Mouse (Mus musculus): ENCODE data around the gene Prr22.

Gene Prr22

DNA sequence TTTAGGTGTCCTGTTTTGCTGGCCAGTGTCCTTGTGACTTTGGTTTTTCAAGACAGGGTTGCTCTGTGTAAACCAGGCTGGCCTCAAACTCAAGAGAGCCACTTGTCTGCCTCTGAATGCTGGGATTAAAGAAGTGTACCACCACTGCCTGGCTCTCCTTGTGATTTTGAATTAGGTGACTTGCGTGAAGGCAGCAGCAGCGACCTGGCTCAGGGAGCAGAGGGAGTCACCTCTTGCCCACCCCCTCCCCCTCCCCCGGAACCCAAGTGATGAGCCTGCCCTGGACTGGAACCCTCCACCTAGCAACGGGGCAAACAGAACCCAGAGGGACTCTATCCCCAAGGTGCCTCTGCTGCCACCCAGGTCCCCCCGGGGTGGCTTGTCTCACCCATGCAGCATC, at the start of gene Prr22:
Gene Prr22 (plus strand): TSS at position 301 of the 400 bp plus-strand sequence.
- DNase-seq (ENCODE audit: low read depth, low spot score), result no peak

DNA sequence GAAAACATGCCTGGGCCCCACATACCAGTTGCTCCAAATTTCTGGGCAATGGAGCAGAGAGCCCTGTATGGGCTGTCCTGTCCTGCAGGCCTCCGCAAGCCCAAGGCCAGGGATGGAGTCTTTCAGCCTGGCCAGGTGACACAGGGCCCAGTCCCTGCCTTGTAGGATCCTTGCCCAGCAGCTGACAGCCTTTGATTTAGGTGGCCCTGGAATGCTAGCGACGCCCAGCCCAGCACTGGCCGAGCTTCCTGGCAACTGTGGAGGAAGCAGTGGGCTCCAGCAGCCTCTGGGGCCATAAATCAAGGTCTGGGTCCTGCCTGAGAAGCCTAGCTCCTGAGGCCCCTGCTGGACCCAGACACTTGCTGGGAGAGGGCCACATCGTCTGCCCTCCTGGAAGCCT, 47.6 kb upstream of the Prr22 start:
- DNase-seq (ENCODE audit: low read depth, low spot score), result peak; percentile 55

DNA sequence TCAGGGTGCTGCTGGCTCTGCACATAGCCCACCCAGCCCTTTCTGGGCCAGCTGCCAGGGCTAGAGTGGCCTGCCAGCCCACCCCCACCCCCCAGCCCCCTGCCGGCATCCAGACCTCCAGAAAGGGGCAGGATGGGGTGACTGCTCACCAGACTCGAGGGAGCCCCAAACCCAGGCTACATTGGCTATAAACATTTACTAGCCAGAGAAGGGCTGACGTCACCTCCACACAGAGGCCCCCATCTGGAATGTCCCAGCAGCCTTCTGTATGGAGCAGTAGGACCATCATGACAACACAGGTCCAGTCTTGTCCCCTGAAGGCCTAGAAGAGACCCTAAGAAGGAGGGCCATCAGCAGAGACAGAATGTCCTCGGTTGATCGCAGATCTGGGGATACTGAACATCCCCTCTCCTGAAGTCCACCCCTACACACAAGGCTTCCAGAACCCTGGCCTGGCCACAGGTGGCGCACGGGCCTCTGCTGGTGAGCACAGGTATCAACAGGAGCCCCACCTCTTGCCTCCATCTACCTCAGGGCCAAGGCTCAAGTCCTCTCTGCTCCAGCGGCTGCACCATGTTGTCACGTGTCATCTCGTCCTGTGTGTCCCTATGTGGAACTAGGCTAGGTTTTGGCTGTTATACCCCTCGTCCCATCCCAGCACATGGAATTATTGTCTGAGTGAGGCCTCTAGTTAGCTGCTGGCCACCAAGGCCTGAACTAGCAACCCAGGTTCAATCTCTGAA, 46.5 kb upstream of the Prr22 start:
- no peak for DNase-seq (ENCODE audit: low read depth, low spot score)

DNA sequence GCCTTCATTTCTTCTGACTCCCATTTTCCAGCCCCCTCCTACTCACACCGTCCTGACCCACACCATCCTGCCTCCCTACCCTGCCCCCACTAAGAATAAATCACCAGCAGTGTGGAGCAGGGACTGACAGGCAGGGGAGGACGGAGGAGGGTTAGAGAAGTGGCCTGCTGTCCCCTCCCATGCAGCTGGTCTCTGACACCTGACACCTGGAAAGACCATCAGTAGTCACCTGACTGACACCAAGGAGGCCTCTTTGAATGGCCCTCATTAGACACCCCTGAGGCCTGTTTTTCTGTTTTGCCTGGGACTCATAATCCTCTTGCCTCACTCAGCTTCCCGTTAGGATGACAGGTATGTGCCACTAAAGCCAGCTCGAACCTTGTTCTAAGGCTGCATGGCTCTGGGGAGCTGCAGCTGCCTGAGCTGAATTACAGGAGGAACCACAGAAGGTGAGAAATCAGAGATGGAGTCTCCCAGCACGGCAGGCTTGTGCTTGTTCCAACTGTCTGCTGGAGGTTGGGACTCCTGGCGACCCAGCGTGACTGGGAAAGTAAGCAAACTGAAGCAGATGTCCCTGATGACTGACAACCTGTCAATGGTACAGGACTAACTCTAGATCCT, 42.9 kb upstream of the Prr22 start:
- DNase-seq (ENCODE audit: low read depth, low spot score), result peak; percentile 53

DNA sequence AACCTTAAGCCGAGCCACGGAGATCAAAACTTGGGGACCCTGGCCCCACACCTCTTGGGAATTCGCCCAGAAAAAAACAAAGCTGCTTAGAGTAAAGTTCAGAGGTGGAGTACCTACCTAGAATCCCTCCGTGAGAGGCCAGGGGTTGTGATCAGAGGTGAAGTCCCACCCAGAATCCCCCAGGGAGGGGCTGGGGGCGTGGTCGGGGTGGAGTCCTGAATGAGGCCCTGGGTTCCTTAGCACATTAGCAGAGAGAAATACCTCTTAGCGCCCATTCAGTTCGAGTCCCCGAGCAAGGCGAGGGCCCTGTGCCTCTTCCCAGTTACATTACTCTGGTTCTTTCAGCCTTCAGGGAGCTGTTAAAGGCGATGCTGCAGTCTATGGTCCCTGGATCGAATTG, 42.4 kb upstream of the Prr22 start:
- DNase-seq (ENCODE audit: low read depth, low spot score), result no peak

DNA sequence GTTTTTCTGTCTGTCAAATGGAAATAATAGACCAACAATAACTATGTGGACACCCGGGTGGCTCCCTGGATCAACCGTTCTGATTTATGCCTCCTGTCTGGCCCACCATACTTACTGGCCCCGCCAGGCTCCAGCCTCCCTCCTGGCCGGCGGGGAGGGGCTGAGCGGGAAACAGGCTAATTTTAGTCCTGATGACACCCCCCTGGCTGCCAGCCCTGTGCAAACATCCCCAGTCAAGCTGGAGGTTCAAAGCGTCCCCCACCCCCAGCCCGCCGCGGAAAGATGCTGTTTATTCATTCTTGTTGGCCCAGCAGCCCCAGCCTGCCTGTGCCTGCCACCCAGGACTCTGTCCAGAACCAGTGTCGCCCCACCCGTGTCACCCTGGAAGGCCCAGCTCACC, 41.9 kb upstream of the Prr22 start:
- no peak for DNase-seq (ENCODE audit: low read depth, low spot score)

DNA sequence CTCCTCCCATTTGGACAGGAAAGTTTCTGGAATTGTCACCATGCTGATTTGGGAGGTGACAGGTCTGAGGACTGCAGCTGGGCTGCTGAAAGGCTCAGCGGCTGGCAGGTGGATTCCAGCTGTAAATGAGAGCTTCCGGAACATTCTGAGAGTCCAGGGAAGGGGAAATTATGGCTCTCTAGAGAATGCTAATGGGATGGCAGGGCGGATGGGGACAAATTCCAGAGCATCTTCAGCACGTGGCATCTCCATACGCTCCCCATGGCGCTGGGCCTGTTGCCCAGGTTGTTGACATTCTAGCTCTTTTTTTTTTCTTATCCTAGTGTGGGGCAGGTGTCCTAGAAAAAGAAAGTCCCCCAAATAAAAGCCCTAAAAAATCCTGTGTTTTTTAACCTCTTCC, 40.9 kb upstream of the Prr22 start:
- peak; percentile 48 for DNase-seq (ENCODE audit: low read depth, low spot score)

DNA sequence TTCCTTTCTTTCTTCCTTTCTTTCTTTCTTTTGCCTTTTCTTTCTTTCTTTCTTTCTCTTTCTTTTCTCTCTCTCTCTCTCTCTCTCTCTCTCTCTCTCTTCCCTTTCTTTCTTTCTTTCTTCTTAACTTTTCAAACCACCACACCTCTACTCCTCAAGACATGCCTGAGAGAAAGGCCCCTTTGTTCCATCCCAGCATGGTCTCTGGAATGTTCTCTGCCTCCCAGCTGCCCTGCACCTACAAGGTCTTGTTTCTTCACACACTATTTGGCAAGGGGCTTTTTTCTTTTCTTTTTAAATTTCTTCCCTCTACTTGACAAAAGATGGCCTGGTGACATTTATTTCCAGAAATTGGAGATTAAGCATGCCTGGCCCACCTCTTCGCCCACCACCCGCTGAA, 40.4 kb upstream of the Prr22 start:
- no peak for DNase-seq (ENCODE audit: low read depth, low spot score)

DNA sequence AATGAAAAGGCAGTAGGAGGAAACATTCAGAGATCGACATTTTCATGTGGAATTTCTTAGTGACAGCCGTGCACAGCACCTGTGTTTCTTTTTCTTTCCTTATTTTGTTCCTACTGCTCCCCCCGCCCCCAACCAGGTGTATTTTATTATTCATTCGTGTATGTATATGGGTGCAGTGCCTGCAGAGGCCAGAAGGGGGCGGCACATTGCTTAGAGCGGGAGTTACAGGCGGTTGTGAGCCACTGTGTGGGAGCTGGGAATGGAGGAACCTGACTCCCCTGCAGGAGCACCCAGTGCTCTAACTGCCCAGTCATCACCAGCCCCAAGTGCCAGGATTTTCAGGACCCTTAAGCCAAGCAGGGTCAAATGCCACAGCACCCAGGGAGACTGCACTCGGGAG, 33.5 kb upstream of the Prr22 start:
- DNase-seq (ENCODE audit: low read depth, low spot score), result no peak

DNA sequence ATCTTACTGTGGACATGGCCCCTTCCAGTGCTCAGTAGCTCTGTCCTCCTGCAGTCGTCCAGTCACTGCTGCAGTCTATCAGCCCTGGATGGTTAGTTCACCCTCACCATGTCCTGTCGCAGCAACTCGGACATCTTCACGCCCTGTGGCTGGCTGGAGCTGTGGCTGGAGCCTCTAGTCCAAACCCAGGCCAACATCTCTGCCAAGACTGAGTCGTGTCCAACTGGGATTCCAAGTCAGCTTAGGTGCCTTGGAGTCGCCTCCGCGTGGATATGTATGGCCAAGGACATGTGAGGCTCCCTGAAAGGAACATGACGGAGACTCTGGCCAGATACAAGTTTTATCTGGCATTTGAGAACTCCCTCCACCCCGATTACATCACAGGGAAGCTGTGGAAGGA, 31.8 kb upstream of the Prr22 start:
- DNase-seq (ENCODE audit: low read depth, low spot score), result no peak

DNA sequence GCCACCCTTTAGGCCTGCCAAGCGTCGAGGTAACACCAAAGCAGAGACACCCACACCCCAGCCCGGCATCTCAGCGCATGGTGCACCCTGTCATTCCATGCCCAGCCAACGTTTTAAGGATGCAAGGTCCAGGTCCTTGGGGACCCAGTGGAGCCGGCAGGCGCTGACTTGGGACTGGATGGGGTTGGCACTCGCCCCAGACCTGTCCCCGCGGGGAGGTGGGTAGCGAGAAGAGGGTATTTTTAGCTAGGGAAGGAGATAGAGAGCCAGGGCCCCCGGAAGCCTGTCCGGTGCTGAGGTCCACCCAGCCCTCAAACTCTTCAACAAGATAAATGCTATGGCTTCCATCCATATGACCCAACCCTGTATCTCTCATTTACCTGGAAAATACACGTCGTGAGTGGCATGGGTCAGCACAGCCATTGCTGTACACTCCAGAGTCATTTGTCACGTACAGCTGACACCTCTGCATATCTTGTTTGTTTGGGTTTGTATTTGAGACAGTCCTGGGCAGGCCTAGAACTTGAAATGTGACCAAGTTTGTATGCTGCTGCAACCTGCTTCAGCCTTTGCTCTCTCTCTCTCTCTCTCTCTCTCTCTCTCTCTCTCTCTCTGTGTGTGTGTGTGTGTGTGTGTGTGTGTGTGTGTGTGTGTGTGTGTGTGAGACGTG, 29.8 kb upstream of the Prr22 start:
- no peak for DNase-seq (ENCODE audit: low read depth, low spot score)

DNA sequence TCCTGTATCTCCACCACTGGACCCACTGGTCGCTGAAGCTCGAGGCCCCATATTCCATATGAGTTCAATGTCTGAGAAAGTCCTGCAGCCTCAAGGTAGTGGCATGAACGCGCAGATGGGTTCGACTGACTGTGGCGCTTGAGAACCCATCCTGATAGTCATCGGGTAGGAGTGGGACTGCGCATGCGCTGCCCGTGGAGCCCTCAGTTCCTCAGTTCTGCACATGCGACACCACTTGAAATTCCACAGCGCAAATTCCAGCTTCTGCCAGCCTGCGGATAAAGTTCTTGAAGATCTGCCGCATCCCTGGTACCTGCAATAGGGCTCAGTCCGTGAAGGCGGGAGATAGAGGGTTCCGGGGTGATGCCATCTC, 29.3 kb upstream of the Prr22 start:
- DNase-seq (ENCODE audit: low read depth, low spot score), result no peak

DNA sequence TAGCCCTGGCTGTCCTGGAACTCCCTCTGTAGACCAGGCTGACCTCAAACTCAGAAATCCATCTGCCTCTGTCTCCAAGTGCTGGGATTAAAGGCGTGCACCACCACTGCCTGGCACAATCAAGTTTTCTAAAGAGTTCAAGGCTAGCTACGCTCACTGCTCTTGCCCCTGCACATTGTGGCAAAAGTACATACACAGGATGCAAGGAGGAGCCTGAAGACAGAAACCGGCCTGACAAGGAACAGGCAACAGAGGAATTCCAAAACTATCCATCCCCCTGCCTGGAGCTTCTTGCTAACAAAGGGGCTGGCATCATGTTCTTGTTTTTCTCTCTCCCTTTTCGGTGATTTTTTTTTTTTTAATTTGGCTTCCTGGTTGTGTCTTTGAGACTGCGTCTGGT, 25.9 kb upstream of the Prr22 start:
- DNase-seq (ENCODE audit: low read depth, low spot score), result no peak

DNA sequence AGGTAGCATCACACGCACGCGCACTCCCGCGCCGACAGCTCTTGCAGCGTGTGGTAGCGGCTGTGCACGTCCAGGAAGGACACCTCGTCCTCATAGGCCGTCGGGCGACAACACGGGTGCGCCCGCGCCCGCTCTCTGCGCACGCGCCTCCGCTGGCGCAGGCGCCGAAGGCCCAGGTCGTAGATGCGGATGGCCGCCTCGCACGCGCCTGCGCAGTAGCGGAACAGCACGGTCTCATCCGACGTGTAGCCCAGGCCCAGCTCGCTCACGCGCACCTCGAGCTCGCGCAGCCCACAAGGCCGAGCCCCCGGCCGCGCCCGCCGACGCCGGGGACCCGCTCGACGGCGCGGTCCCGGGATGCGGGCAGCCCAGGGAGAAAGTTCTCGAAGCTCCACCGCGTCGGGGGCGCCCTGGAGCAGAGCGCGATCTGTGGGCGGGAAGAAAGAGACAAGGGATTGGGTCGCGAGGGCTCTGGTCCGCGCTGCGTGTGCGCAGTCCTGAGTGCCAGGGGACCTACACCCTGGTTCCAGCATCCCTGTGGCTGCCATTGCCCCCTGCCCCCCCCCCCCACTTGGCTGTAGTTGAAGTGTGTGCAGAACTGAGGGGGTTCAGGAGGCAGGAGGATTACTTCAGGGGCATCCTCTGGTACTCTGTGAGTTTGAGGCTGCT, 18.5 kb upstream of the Prr22 start:
- peak; percentile 79 for DNase-seq (ENCODE audit: low read depth, low spot score)

DNA sequence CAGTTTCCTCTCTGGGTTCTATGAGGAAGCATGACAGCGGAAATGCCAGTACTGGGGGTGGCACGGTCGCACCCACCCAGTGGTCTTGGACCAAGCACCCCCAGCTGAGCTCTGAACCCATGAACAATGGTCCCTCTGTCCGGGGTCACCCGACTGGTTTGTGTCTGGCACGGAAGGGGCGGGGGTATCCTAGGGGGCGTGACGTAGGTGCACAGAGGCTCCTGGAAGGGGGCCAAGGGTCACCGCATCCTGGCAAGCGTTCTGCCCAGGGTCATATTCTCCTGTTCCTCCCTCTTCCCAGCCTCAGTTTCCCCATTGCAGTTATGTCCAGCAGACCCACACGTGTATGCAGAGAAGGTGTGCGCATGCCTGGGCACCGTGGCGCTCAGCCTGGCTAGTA, 16.6 kb upstream of the Prr22 start:
- no peak for DNase-seq (ENCODE audit: low read depth, low spot score)

DNA sequence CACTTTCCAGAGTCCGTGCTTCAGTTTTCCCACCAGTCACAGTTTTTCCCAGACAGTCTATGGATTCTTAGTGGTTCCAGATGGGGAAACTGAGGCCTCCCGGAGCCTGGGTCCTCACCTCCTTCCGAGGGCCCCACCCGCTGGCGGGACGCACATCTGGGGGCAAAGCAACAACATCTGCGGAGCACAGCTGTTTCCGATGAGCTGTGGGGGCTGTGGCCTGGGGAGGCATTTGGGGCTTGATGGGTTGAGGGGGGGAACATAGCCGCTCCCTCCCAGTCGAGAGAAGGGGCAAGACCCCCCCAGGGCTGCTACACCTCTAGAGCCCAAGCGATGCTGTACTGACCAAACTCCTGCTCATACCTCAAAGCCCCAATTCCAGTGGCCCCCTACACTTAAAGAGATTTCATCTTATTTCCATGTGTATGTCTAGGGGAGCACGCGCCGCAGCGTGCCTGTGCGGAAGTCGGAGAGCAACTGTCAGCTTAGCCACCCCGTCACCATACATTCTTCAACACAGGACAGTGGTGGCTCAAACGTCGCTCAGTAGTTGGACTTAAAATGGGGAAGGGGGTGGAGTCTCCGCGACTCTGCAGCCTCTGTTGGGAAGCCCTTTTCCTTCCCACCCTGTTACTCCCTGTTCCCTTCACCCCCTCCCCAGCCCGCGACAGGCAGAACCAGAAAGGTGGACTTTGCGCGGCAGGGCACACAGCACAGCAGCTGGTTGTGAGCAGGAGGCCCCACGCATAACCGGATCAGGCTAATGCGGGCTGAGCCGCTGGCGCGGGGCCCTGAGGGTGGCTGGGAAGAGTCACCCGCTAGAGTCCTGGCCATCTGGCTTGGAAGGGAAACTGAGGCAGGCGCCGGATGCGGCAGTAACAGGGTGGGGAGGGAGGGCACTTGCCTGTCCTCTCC, 15.5 kb upstream of the Prr22 start:
- DNase-seq (ENCODE audit: low read depth, low spot score), result no peak

DNA sequence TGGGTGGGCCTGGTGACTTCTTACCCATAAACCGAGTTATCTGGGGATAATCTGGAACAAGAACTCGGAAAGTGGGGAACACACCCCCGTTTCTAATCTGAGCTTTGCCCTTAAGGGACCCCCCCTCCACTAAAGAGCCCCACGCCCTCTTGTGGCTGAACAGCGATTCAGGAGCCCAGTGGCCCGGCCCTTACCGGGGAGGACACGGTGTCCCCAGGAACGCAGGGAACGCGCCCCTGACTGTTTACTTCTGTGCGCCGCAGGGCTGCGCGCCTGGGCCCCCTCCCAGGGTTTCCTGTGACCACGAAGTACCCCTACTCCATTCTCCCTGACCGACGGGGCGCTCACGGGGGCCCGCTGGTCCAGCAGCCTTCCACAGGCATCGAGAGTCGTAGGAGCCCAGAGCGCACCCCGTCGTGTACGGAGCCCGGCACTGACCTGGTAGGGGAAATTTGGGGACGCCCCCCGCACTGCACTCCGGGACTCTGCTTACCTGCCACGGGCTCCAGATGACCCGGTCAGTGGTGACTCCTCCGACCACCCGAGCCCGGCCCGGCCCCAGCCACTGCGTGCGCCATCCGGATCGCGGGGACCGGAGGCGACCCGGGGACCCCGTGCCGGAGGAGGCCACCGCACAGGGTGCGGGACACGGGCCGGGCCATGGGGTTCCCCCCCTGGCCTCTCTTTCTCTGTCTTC, 13.2 kb upstream of the Prr22 start:
- no peak for DNase-seq (ENCODE audit: low read depth, low spot score)

DNA sequence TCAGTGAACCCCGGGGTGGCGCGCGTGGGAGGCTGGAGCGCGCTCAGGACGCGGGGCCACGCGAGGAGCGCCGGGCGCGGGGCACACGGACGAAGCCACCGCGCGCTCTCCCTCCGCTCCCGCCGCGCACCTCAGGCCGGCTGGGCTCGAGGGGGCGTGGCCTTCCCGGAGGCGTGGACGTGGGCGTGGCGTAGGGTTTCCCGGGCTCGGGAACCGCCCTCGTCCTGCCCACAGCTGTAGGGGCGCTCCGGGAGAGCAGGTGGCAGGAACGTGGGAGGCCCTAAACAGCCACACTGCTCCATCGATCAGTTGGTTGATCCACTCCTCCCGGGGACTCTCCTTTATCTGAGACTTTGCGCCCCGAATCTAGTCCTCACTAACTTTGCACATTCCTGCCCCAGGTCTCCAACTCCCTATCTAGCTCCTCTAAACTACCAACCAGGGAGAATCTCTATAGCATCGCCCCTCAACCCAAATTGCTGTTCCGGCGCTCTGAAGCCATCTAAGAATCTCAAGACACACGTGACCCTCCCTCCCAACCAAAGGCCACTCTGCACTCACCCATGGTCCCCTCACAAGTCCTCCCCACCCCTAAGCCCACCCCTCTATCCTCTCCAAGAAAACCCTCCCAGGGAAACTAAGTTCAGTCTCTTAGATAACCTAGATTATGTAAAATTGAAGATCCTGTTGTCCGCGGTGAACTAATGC, 12.5 kb upstream of the Prr22 start, which contains the start of gene Nrtn:
Gene Nrtn (minus strand): TSS at position 115 of the 708 bp plus-strand sequence.
- DNase-seq (ENCODE audit: low read depth, low spot score), result peak; percentile 80

DNA sequence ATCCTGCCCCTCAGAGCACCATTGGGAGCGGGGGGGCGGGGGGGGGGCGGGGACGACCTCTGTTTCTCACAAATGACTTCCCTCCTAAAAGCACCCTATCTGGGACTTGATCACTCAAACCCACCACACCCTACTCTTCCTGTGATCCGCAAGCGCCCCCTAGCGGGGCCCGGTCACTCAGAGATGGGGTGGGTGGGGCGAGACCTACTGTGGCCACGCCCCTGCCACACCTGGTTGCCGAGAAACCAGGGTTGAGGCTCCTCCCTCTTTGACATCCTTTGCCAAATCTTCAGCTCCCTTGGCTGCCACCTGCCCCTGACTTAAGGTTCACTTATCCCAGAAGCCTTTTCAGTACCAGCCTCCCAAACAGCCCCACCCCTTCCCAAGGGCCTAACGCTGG, 11.9 kb upstream of the Prr22 start:
- DNase-seq (ENCODE audit: low read depth, low spot score), result peak; percentile 50

DNA sequence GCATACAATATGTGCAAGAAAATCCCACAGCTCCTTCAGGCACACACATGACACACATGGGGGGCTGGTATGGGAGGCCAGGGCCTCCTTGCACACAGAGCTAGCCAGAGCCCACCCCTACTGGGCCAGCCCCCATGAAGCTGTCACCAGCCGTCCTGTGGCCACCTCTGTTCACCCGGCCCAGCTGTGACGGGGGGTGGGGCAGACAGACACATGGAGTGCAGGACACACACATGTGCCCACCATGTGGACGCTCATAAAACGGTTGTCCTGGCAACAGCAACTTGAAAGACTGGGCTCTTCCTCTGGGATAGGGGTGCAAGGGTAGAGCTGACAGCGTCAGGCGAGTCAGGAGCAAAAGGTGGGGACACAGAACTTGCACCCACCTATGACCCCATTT, 10.8 kb upstream of the Prr22 start:
- DNase-seq (ENCODE audit: low read depth, low spot score), result peak; percentile 67

Measured in mesoderm, embryonic 11.5 days (tissue).